In genomic region chr12:73800886-73801285, GRCm38 (mm10) we compare ENCODE assay signal across 11 mouse cellular contexts.
DNase-seq lines count a peak whose midpoint lies in the region; ATAC-seq and TF ChIP-seq lines count a peak whose summit lies in the region.
"Had no signal": no experiment of that assay in that cellular context is flagged by ENCODE, and none has a peak within 500 bp of the region (broad histone marks: within the 10 kb centered on the region; RNA-seq: fewer than 3 reads in every experiment).

No protein-coding gene starts in this region.

- no peak overlapping the region for H3K9ac ChIP-seq in kidney, embryonic 14.5 days (ENCODE audit: low read depth, low read length)
- no peak overlapping the region for H3K9ac ChIP-seq in hindbrain, embryonic 16.5 days (ENCODE audit: low read depth, low read length)
- H3K9ac ChIP-seq: liver, embryonic 14.5 days had no signal

- H3K27ac ChIP-seq in kidney, adult 2 months (ENCODE audit: insufficient read depth, low read depth, low read length): peak overlapping the region; percentile 42
- no peak overlapping the region for H3K27ac ChIP-seq in kidney, embryonic 14.5 days (ENCODE audit: low read depth, low read length)
- H3K27ac ChIP-seq in brown adipose tissue, adult 24 weeks (replicated peaks; ENCODE audit: low read depth, low read length): peak overlapping the region; percentile 1; the same call in 1 of the 2 replicates
- H3K27ac ChIP-seq in hindbrain, embryonic 16.5 days (ENCODE audit: low read depth, low read length): no peak overlapping the region
- H3K27ac ChIP-seq: hindbrain, embryonic 10.5 days; liver, embryonic 14.5 days had no signal

- no peaks in the 10 kb centered on the region for H3K36me3 ChIP-seq in kidney, adult 2 months (ENCODE audit: control insufficient read depth, insufficient read depth, low read length)
- H3K36me3 ChIP-seq in kidney, embryonic 14.5 days (ENCODE audit: control insufficient read depth, insufficient read depth, low read length): no peaks in the 10 kb centered on the region
- H3K36me3 ChIP-seq in hindbrain, embryonic 16.5 days (ENCODE audit: control insufficient read depth, insufficient read depth, low read length): no peaks in the 10 kb centered on the region
- H3K36me3 ChIP-seq: hindbrain, embryonic 10.5 days had no signal

- peak; percentile 83 for DNase-seq in kidney, adult 2 months
- peak; percentile 60 to 72 for DNase-seq in heart, adult 9 months (ENCODE audit: low spot score in 2 of 2)
- peak; percentile 60 for DNase-seq in kidney, postnatal 14 days
- DNase-seq in left cerebral cortex, adult 8-10 months (ENCODE audit: low spot score in 2 of 2): no peak
- DNase-seq: thymus, postnatal 25 days had no signal

- TF ChIP-seq POLR2A in kidney, adult 2 months (IDR thresholded peaks at IDR 0.05; ENCODE audit: low read depth, low read length): no peak

- no peak for TF ChIP-seq CTCF in kidney, adult 2 months (conservative IDR thresholded peaks at IDR 0.05; ENCODE audit: insufficient read depth, insufficient read length, low read depth, low read length)

- H3K27me3 ChIP-seq in kidney, adult 2 months (replicated peaks; ENCODE audit: control insufficient read depth, insufficient read depth, low read length): no peaks in the 10 kb centered on the region
- H3K27me3 ChIP-seq in kidney, embryonic 14.5 days (ENCODE audit: control insufficient read depth, insufficient read depth, low read length): no peaks in the 10 kb centered on the region
- no peaks in the 10 kb centered on the region for H3K27me3 ChIP-seq in hindbrain, embryonic 16.5 days (replicated peaks; ENCODE audit: control insufficient read depth, insufficient read depth, low read length)

- whole genome bisulfite sequencing in kidney, adult 2 months: 39% methylated on average over 3 of the region's 3 CpGs
- WGBS in kidney, embryonic 14.5 days: 32% methylated on average over 3 of the region's 3 CpGs
- WGBS in hindbrain, embryonic 16.5 days: 61% methylated on average over 3 of the region's 3 CpGs

- H3K4me1 ChIP-seq in kidney, adult 2 months (ENCODE audit: control insufficient read depth, insufficient read depth, low read length): peaks cover 11% of the 10 kb centered on the region; the same call in 1 of the 2 replicates
- H3K4me1 ChIP-seq in kidney, embryonic 14.5 days (ENCODE audit: control insufficient read depth, insufficient read depth, low read length): no peaks in the 10 kb centered on the region
- H3K4me1 ChIP-seq in brown adipose tissue, adult 24 weeks (ENCODE audit: control insufficient read depth, insufficient read depth, insufficient read length, low read length): peaks cover 11% of the 10 kb centered on the region; the same call in 1 of the 2 replicates
- H3K4me1 ChIP-seq in hindbrain, embryonic 16.5 days (ENCODE audit: control insufficient read depth, insufficient read depth, low read depth, low read length): no peaks in the 10 kb centered on the region
- H3K4me1 ChIP-seq: hindbrain, embryonic 10.5 days had no signal

- ATAC-seq in kidney, embryonic 14.5 days (ENCODE audit: low FRiP score, low TSS enrichment): no peak
- no peak for ATAC-seq in hindbrain, embryonic 16.5 days
- ATAC-seq: midbrain, embryonic 16.5 days had no signal

- no peaks in the 10 kb centered on the region for H3K9me3 ChIP-seq in kidney, embryonic 14.5 days (ENCODE audit: control insufficient read depth, low read length)
- H3K9me3 ChIP-seq in hindbrain, embryonic 16.5 days (ENCODE audit: control insufficient read depth, low read length): no peaks in the 10 kb centered on the region
- H3K9me3 ChIP-seq: hindbrain, embryonic 10.5 days had no signal

- no peak overlapping the region for H3K4me2 ChIP-seq in kidney, embryonic 14.5 days (replicated peaks; ENCODE audit: low read depth, low read length)
- H3K4me2 ChIP-seq in hindbrain, embryonic 16.5 days (ENCODE audit: low read length): no peak overlapping the region

- no peak overlapping the region for H3K4me3 ChIP-seq in kidney, adult 2 months (ENCODE audit: insufficient read depth, low read depth, low read length)
- H3K4me3 ChIP-seq in kidney, embryonic 14.5 days (ENCODE audit: low read length): no peak overlapping the region
- H3K4me3 ChIP-seq in brown adipose tissue, adult 24 weeks (ENCODE audit: insufficient read depth, low read depth, low read length): no peak overlapping the region
- no peak overlapping the region for H3K4me3 ChIP-seq in hindbrain, embryonic 16.5 days (ENCODE audit: low read length)
- H3K4me3 ChIP-seq: hindbrain, embryonic 10.5 days had no signal

Comparison
In these comparisons a context has a peak if more than half of its experiments do, and no peak if none do; other contexts are left out.
1. H3K27ac ChIP-seq: peak in kidney, adult 2 months (single experiment) and brown adipose tissue, adult 24 weeks (single experiment); none in kidney, embryonic 14.5 days (single experiment) and hindbrain, embryonic 16.5 days (single experiment).
2. DNase-seq: peak in kidney, adult 2 months (single experiment), heart, adult 9 months (2 of 2) and kidney, postnatal 14 days (single experiment); none in left cerebral cortex, adult 8-10 months (0 of 2).